Mouse (Mus musculus) forebrain, embryonic 12.5 days (tissue): ENCODE results near the gene Chst11. TPM values are rescaled to one million over a fixed set of nuclear protein-coding genes. Genes with fewer than 3 reads are reported as not detected.

Experiments used
- ATAC-seq: fragments of 200-750 bp; cut with Nextera tagmentation; 2 replicates; pipeline ENCODE4 v1.8.0; 2017; ENCODE audit warnings: moderate TSS enrichment; ENCODE audit not compliant: low FRiP score
- H3K27ac ChIP-seq: fragments of 300-500 bp; sonication (generic); 2 replicates; pipeline ENCODE4 v1.5.1; 2016; ENCODE audit warnings: mild to moderate bottlenecking
- H3K27me3 ChIP-seq: fragments of 300-500 bp; sonication (generic); 2 replicates; pipeline ENCODE4 v1.6.1; 2016; ENCODE audit warnings: mild to moderate bottlenecking
- H3K36me3 ChIP-seq: fragments of 300-500 bp; sonication (generic); replicated peaks from 2 replicates; pipeline ENCODE4 v1.6.1; 2016; ENCODE audit warnings: mild to moderate bottlenecking
- H3K4me1 ChIP-seq: fragments of 300-500 bp; sonication (generic); 2 replicates; pipeline ENCODE4 v1.6.1; 2016
- H3K4me2 ChIP-seq: fragments of 300-500 bp; sonication (generic); 2 replicates; pipeline ENCODE4 v1.6.1; 2016; ENCODE audit warnings: mild to moderate bottlenecking, moderate library complexity
- H3K4me3 ChIP-seq: fragments of 300-500 bp; sonication (generic); replicated peaks from 2 replicates; pipeline ENCODE4 v1.5.1; 2016; ENCODE audit warnings: mild to moderate bottlenecking
- H3K9ac ChIP-seq: fragments of 300-500 bp; sonication (generic); 2 replicates; pipeline ENCODE4 v1.6.1; 2016; ENCODE audit warnings: mild to moderate bottlenecking
- H3K9me3 ChIP-seq: fragments of 300-500 bp; sonication (generic); 2 replicates; pipeline ENCODE4 v1.6.1; 2016
- WGBS: fragments of 180-500 bp; shearing (Covaris S2); methylation state at CpG from one replicate; pipeline ENCODE4 v1.1.7; 2016; 5-methylcytosine and 5-hydroxymethylcytosine counted together
- polyA plus RNA-seq: library from polyadenylated mRNA; unstranded; fragments of >200 nt; fragmentation: Nextera tagmentation; extraction: Ambion mirVana; gene quantifications from 2 replicates; pipeline ENCODE4 v1.2.1, GENCODE M21; 2016

Gene Chst11
- polyA plus RNA-seq, 1 experiment from 2014 or later, result 2.6 TPM

- H3K27ac ChIP-seq, result no peak overlapping the region
- ATAC-seq, result no peak
- no peaks in the 10 kb centered on the region for H3K9me3 ChIP-seq
- 84% methylated on average over 3 of the region's 3 CpGs for WGBS
- no peak overlapping the region for H3K4me2 ChIP-seq
- H3K9ac ChIP-seq, result no peak overlapping the region
- H3K4me3 ChIP-seq, result no peak overlapping the region
- no peaks in the 10 kb centered on the region for H3K4me1 ChIP-seq
- no peaks in the 10 kb centered on the region for H3K27me3 ChIP-seq
- no peaks in the 10 kb centered on the region for H3K36me3 ChIP-seq
These were observed 235.5 kb downstream of the Chst11 start for GRCm38 (mm10) chr10:83220847-83221246.

DNA sequence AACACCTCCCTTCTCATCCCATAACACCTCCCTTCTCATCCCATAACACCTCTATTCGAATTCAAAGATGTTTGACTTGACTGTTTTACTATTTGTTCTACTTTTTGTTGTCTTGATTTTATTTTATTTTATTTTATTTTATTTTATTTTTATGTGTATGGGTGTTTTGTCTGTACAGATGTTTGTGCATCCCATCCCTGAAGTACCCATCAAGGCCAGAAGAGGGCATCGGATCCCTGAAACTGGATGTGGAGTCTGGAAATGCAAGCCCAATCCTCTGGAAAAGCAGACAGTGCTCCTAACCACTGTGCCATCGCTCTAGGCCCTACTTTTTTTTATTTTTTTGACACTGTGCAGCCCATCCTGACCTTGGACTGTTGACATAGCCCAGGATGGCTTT lies 239.7 kb downstream of the Chst11 start:
- Histone ChIP-seq H3K27ac (no peak overlapping the region), H3K9me3 (no peaks in the 10 kb centered on the region), H3K4me2 (no peak overlapping the region), H3K4me3 (no peak overlapping the region), H3K27me3 (no peaks in the 10 kb centered on the region), H3K4me1 (no peaks in the 10 kb centered on the region), H3K36me3 (no peaks in the 10 kb centered on the region), H3K9ac (no peak overlapping the region)
- no peak for ATAC-seq
- WGBS, result 48% methylated on average over 3 of the region's 3 CpGs

- H3K9me3 ChIP-seq, result no peaks in the 10 kb centered on the region
- WGBS, result 95% methylated on average over 4 of the region's 4 CpGs
These were observed 243.3 kb downstream of the Chst11 start for GRCm38 (mm10) chr10:83228626-83229025.

GRCm38 (mm10) chr10:83233967-83234366 lies 248.7 kb downstream of the Chst11 start:
- WGBS, result 93% methylated on average over 3 of the region's 3 CpGs
- H3K27me3 ChIP-seq, result no peaks in the 10 kb centered on the region
- H3K4me2 ChIP-seq, result no peak overlapping the region
- no peak overlapping the region for H3K27ac ChIP-seq
- no peaks in the 10 kb centered on the region for H3K36me3 ChIP-seq
- no peaks in the 10 kb centered on the region for H3K9me3 ChIP-seq
- ATAC-seq, result no peak
- H3K4me3 ChIP-seq, result no peak overlapping the region
- no peak overlapping the region for H3K9ac ChIP-seq
- H3K4me1 ChIP-seq, result no peaks in the 10 kb centered on the region

More at GRCm38 (mm10) chr10:83228626-83229025, 243.3 kb downstream of the Chst11 start:
- no peaks in the 10 kb centered on the region for H3K27me3 ChIP-seq
- ATAC-seq, result no peak
- H3K4me1 ChIP-seq, result no peaks in the 10 kb centered on the region
- no peak overlapping the region for H3K4me2 ChIP-seq
- H3K9ac ChIP-seq, result no peak overlapping the region
- H3K4me3 ChIP-seq, result no peak overlapping the region
- no peak overlapping the region for H3K27ac ChIP-seq
- H3K36me3 ChIP-seq, result no peaks in the 10 kb centered on the region

DNA sequence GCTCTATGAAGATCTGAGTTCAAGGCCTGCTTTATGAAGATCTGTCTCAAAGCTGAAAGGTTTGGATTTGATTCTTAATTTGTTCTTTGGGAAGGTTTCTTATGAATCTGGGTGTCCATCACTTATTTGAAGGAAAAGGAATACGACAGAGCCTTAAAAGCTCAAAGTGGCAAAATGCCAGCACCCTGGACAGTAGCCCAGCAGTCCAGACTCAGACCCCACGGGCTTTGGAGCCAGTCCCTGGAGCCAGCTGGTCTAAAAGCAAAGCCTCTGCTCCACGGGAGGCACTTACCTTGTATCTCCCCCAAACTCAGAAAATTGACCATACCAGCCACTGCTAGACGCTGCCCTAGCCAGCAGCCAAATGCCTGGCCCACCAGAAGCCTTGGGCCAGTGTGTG lies 249.1 kb downstream of the Chst11 start:
- no peak for ATAC-seq
- Histone ChIP-seq H3K4me2 (no peak overlapping the region), H3K9ac (no peak overlapping the region), H3K4me3 (no peak overlapping the region), H3K9me3 (no peaks in the 10 kb centered on the region), H3K36me3 (no peaks in the 10 kb centered on the region), H3K27me3 (no peaks in the 10 kb centered on the region), H3K27ac (no peak overlapping the region), H3K4me1 (no peaks in the 10 kb centered on the region)
- WGBS, result 61% methylated on average over 4 of the region's 4 CpGs

DNA sequence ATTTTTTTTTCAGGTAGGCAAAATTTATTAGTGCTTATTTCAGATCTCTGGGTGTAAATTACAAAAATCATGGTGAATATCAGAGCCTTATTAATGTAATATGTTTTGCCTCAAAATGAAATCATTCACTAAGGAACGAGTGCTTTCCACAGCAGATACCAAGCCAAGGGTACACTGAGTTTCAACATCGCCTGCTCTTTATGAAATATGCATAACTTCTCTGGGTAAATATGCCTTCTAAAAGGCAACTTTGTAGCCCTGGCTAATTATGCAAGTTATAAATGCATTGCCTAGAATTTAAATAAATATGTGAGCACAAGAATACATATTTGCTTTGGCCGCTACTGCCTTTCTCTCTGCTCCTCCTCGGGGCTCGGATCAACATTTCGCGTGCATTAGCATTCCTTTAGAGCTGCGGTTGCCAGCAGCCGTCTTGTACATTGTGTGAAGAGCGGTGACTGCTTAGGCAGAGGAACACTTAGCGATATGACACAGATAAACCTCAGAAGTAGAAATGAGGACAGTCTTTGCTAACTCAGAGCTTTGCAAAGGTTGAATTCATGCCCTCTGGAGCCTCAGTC lies 256.9 kb downstream of the Chst11 start:
- Histone ChIP-seq H3K27ac (no peak overlapping the region), H3K4me2 (no peak overlapping the region), H3K4me1 (peaks cover 8% of the 10 kb centered on the region; the same call in 1 of the 2 replicates), H3K9ac (no peak overlapping the region), H3K9me3 (no peaks in the 10 kb centered on the region), H3K36me3 (no peaks in the 10 kb centered on the region), H3K4me3 (no peak overlapping the region), H3K27me3 (no peaks in the 10 kb centered on the region)
- 54% methylated on average over 11 of the region's 11 CpGs for WGBS
- ATAC-seq, result no peak

DNA sequence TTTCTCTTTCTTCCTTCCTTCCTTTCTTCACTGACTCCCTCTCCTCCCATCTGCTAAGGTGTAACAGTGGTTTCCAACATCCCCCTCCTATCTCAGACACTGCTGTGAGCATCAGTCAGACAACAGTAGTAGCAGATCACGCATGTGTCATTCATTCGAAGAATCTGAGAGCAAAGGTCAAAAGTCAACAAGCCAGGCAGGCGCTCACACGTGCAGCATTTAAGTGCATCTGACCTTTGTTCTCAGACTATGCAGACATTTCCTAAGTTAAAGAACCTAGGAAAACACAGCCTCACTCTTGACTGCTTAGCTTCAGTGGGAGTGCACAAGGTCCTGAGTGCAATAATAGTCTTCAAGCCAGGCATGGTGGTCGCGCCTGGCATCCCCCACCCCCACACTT lies 258.8 kb downstream of the Chst11 start:
- Histone ChIP-seq H3K4me2 (no peak overlapping the region), H3K27me3 (no peaks in the 10 kb centered on the region), H3K4me3 (no peak overlapping the region), H3K27ac (no peak overlapping the region), H3K9ac (no peak overlapping the region), H3K4me1 (peaks cover 8% of the 10 kb centered on the region; the same call in 1 of the 2 replicates), H3K36me3 (no peaks in the 10 kb centered on the region), H3K9me3 (no peaks in the 10 kb centered on the region)
- no peak for ATAC-seq
- WGBS, result 72% methylated on average over 6 of the region's 6 CpGs

Other genes starting within 250 kb of the Chst11 start
- gene Nfyb, start 221.4 kb upstream of the Chst11 start, polyA plus RNA-seq, result 68.7 and 72.8 TPM in 2 replicates
- gene Txnrd1, start 151.5 kb upstream of the Chst11 start, polyA plus RNA-seq, result 183 and 206 TPM in 2 replicates
- 0.90 and 1.2 TPM in 2 replicates for gene Eid3, start 118.9 kb upstream of the Chst11 start, polyA plus RNA-seq